Mouse (Mus musculus) ES-E14 (cell line): ENCODE results near the gene Neb. TPM values are rescaled to one million over a fixed set of nuclear protein-coding genes. Genes with fewer than 3 reads are reported as not detected.

Experiments used
- DNase-seq: peaks from one replicate; pipeline ENCODE4 v3.0.0-alpha.2; 2013; ENCODE audit warnings: low read depth, low spot score
- H3K27ac ChIP-seq: 2 replicates; pipeline ENCODE4 v1.5.1; 2012; ENCODE audit warnings: low read depth, mild to moderate bottlenecking, low read length, moderate library complexity, mixed read lengths; ENCODE audit not compliant: poor library complexity, insufficient read depth, severe bottlenecking
- H3K36me3 ChIP-seq: 2 replicates; pipeline ENCODE4 v1.6.1; 2012; ENCODE audit warnings: mild to moderate bottlenecking, low read length, moderate library complexity, mixed read lengths; ENCODE audit not compliant: control insufficient read depth, poor library complexity, insufficient read depth, severe bottlenecking
- H3K4me1 ChIP-seq, 2 experiments: fragments of 150-350 bp in 1 of 2; sonication (generic) in 1 of 2; 2 replicates each; pipeline ENCODE4 v1.6.1; 2012; ENCODE audit warnings: low read length in 2 of 2, mild to moderate bottlenecking in 1 of 2, mixed read lengths in 1 of 2; ENCODE audit not compliant: control insufficient read depth in 2 of 2, insufficient read depth in 2 of 2, poor library complexity in 1 of 2
- H3K4me3 ChIP-seq, 2 experiments: fragments of 150-350 bp in 1 of 2; sonication (generic) in 1 of 2; 2 replicates each; pipeline ENCODE4 v1.5.1; 2012; ENCODE audit warnings: low read length in 2 of 2, low read depth in 1 of 2, mild to moderate bottlenecking in 1 of 2, mixed read lengths in 1 of 2; ENCODE audit not compliant: insufficient read depth in 1 of 2, poor library complexity in 1 of 2, severe bottlenecking in 1 of 2
- H3K9ac ChIP-seq: 2 replicates; pipeline ENCODE4 v1.6.1; 2012; ENCODE audit warnings: low read depth, mild to moderate bottlenecking, low read length, mixed read lengths; ENCODE audit not compliant: poor library complexity, insufficient read depth, severe bottlenecking
- H3K9me3 ChIP-seq: fragments of 150-350 bp; sonication (generic); 2 replicates; pipeline ENCODE4 v1.6.1; 2012; ENCODE audit warnings: low read depth, mild to moderate bottlenecking, low read length; ENCODE audit not compliant: control insufficient read depth, insufficient read depth
- CHD2 ChIP-seq: IDR thresholded peaks from 2 replicates; pipeline ENCODE4 v1.6.1; 2014; ENCODE audit warnings: mild to moderate bottlenecking, low read depth, low read length, inconsistent platforms
- HCFC1 ChIP-seq: IDR thresholded peaks from 2 replicates; pipeline ENCODE4 v1.6.1; 2012; ENCODE audit warnings: low read length, inconsistent platforms, borderline replicate concordance; ENCODE audit not compliant: insufficient read depth
- MAFK ChIP-seq: IDR thresholded peaks from 2 replicates; pipeline ENCODE4 v1.6.1; 2014; ENCODE audit warnings: mild to moderate bottlenecking, low read depth, low read length, inconsistent platforms; ENCODE audit not compliant: insufficient read depth
- ZC3H11A ChIP-seq: IDR thresholded peaks from 2 replicates; pipeline ENCODE4 v1.6.1; 2012; ENCODE audit warnings: low read depth, mild to moderate bottlenecking, inconsistent platforms, low read length, borderline replicate concordance
- ZNF384 ChIP-seq: IDR thresholded peaks from 2 replicates; pipeline ENCODE4 v1.6.1; 2012; ENCODE audit warnings: low read depth, low read length, inconsistent platforms
- in situ Hi-C, 2 experiments: fragments of 600-800 bp; cut with MboI; formaldehyde crosslinking; loops; one replicate each; pipeline ENCODE4 v1.15.1; 2025; ENCODE audit warnings: low sequenced_read_pairs in 2 of 2, inconsistent platforms in 1 of 2; ENCODE audit not compliant: unreplicated experiment in 2 of 2
- total RNA-seq: library from RNA; depleted of rRNA; stranded (reverse); fragments of 300-350 nt; gene quantifications from 2 replicates; pipeline ENCODE4 v1.2.3, GENCODE M21; 2012

Neb gene
- total RNA-seq, 1 experiment = 5.1 TPM

- TF ChIP-seq CHD2 (no peak), ZNF384 (no peak), HCFC1 (no peak), MAFK (no peak), ZC3H11A (no peak)
- H3K27ac ChIP-seq = no peak overlapping the region
- in situ Hi-C loops = no loop called here
- no peak overlapping the region for H3K4me3 ChIP-seq
- H3K9ac ChIP-seq = no peak overlapping the region
- no peaks in the 10 kb centered on the region for H3K36me3 ChIP-seq
- no peaks in the 10 kb centered on the region for H3K9me3 ChIP-seq
- DNase-seq = no peak
- H3K4me1 ChIP-seq = peaks cover 2 to 4% of the 10 kb centered on the region in 2 experiments; a peak in 1 of 4 replicates
These were observed 7.2 kb downstream of the Neb start for GRCm38 (mm10) chr2:52371066-52371465.

GRCm38 (mm10) chr2:52369622-52370021 is 8.7 kb downstream of the Neb start:
- H3K9ac ChIP-seq = no peak overlapping the region
- DNase-seq = no peak
- H3K36me3 ChIP-seq = no peaks in the 10 kb centered on the region
- H3K27ac ChIP-seq = no peak overlapping the region
- in situ Hi-C loops = no loop called here
- no peaks in the 10 kb centered on the region for H3K9me3 ChIP-seq
- peaks cover 2 to 4% of the 10 kb centered on the region in 2 experiments; a peak in 1 of 4 replicates for H3K4me1 ChIP-seq
- no peak overlapping the region for H3K4me3 ChIP-seq
- TF ChIP-seq CHD2 = no peak
- TF ChIP-seq HCFC1 = no peak
- TF ChIP-seq MAFK = peak; percentile 89

- no peak overlapping the region for H3K27ac ChIP-seq
- in situ Hi-C loops = no loop called here
- no peak overlapping the region for H3K4me3 ChIP-seq
These were observed 10.6 kb downstream of the Neb start for GRCm38 (mm10) chr2:52367665-52368064.

GRCm38 (mm10) chr2:52367248-52367647 is 11.0 kb downstream of the Neb start:
- Histone ChIP-seq H3K9ac (no peak overlapping the region), H3K4me3 (no peak overlapping the region), H3K36me3 (no peaks in the 10 kb centered on the region), H3K27ac (no peak overlapping the region), H3K4me1 (no peaks in the 10 kb centered on the region), H3K9me3 (no peaks in the 10 kb centered on the region)
- TF ChIP-seq MAFK (no peak), ZNF384 (no peak), ZC3H11A (no peak), CHD2 (no peak)
- DNase-seq = no peak
- in situ Hi-C loops = no loop called here

More at GRCm38 (mm10) chr2:52367665-52368064, 10.6 kb downstream of the Neb start:
- DNase-seq = no peak
- no peaks in the 10 kb centered on the region for H3K4me1 ChIP-seq
- H3K9ac ChIP-seq = no peak overlapping the region
- no peaks in the 10 kb centered on the region for H3K36me3 ChIP-seq
- H3K9me3 ChIP-seq = no peaks in the 10 kb centered on the region
- TF ChIP-seq ZNF384 (no peak), CHD2 (no peak), MAFK (no peak), ZC3H11A (no peak), HCFC1 (no peak)

- Histone ChIP-seq H3K36me3 (no peaks in the 10 kb centered on the region), H3K9ac (no peak overlapping the region), H3K4me3 (no peak overlapping the region), H3K9me3 (no peaks in the 10 kb centered on the region), H3K4me1 (no peaks in the 10 kb centered on the region), H3K27ac (no peak overlapping the region)
- in situ Hi-C loops = no loop called here
- no peak for DNase-seq
- TF ChIP-seq ZNF384 = no peak
- no peak for TF ChIP-seq CHD2
- no peak for TF ChIP-seq HCFC1
- no peak for TF ChIP-seq MAFK
- TF ChIP-seq ZC3H11A = no peak
These were observed 17.2 kb downstream of the Neb start for GRCm38 (mm10) chr2:52361086-52361485.
